Mouse (Mus musculus) ES-Bruce4 (cell line): ENCODE data around the gene Caly.

Source experiments
- CTCF ChIP-seq: IDR thresholded peaks from one replicate; pipeline ENCODE4 v1.8.1; 2011; ENCODE audit warnings: low read depth, low read length
- EP300 ChIP-seq: IDR thresholded peaks from 2 replicates; pipeline ENCODE4 v1.6.1; 2011; ENCODE audit warnings: low read depth, low read length; ENCODE audit not compliant: insufficient read depth

GRCm38 (mm10) chr7:140054124-140054523, 28.2 kb downstream of the Caly start:
- TF ChIP-seq EP300 (no peak), CTCF (no peak)
